ENCODE assay signal across 9 mouse cellular contexts in genomic region chr15:18832263-18832662, GRCm38 (mm10). TPM values are rescaled to one million over a fixed set of nuclear protein-coding genes. Genes with fewer than 3 reads are reported as not detected.
DNase-seq lines count a peak whose midpoint lies in the region; ATAC-seq and TF ChIP-seq lines count a peak whose summit lies in the region.
"Had no signal": no experiment of that assay in that cellular context is flagged by ENCODE, and none has a peak within 500 bp of the region (broad histone marks: within the 10 kb centered on the region; RNA-seq: fewer than 3 reads in every experiment).

No protein-coding gene starts in this region.

- no peaks in the 10 kb centered on the region for H3K27me3 ChIP-seq in forebrain, embryonic 10.5 days (ENCODE audit: poor library complexity, severe bottlenecking)
- no peaks in the 10 kb centered on the region for H3K27me3 ChIP-seq in kidney, postnatal 0 days (ENCODE audit: insufficient read depth, low read length)

- H3K4me2 ChIP-seq in kidney, postnatal 0 days (ENCODE audit: low read length), result no peak overlapping the region

- TF ChIP-seq CTCF in kidney, postnatal 0 days (IDR thresholded peaks at IDR 0.05; ENCODE audit: low read depth), result peak; percentile 85

- no peak overlapping the region for H3K4me3 ChIP-seq in forebrain, embryonic 10.5 days
- H3K4me3 ChIP-seq in kidney, postnatal 0 days (replicated peaks; ENCODE audit: low read depth, low read length), result no peak overlapping the region

- no peak overlapping the region for H3K9ac ChIP-seq in kidney, postnatal 0 days (ENCODE audit: low read depth, low read length)

- H3K27ac ChIP-seq in forebrain, embryonic 10.5 days, result no peak overlapping the region
- no peak overlapping the region for H3K27ac ChIP-seq in kidney, postnatal 0 days

- ATAC-seq in CD4-positive, CD25-positive, alpha-beta regulatory T cell, adult 4 months, result peak; percentile 77
- no peak for ATAC-seq in kidney, postnatal 0 days (replicated peaks; ENCODE audit: low FRiP score, low read depth)
- ATAC-seq in megakaryocyte progenitor cell, adult 5-6 weeks (replicated peaks; ENCODE audit: poor library complexity), result peak; percentile 93
- ATAC-seq in erythroid progenitor cell, adult 5-6 weeks (replicated peaks; ENCODE audit: low FRiP score, poor library complexity, severe bottlenecking), result no peak

- DNase-seq in heart, postnatal 4 days, result peak; percentile 35
- DNase-seq in heart, adult 9 months (ENCODE audit: low spot score in 2 of 2), result no peak
- peak; percentile 88 for DNase-seq in brain, adult 2 months (ENCODE audit: low read depth, low spot score)
- DNase-seq in forebrain, embryonic 10.5 days (ENCODE audit: extremely low spot score, low spot score), result peak; percentile 25
- DNase-seq in kidney, postnatal 0 days (ENCODE audit: low spot score), result peak; percentile 78

- H3K9me3 ChIP-seq in forebrain, embryonic 10.5 days, result no peaks in the 10 kb centered on the region
- no peaks in the 10 kb centered on the region for H3K9me3 ChIP-seq in kidney, postnatal 0 days (replicated peaks; ENCODE audit: low read length)

- no peaks in the 10 kb centered on the region for H3K4me1 ChIP-seq in forebrain, embryonic 10.5 days
- no peaks in the 10 kb centered on the region for H3K4me1 ChIP-seq in kidney, postnatal 0 days (replicated peaks; ENCODE audit: insufficient read depth, low read length)

- no peaks in the 10 kb centered on the region for H3K36me3 ChIP-seq in forebrain, embryonic 10.5 days (replicated peaks)
- no peaks in the 10 kb centered on the region for H3K36me3 ChIP-seq in kidney, postnatal 0 days (ENCODE audit: insufficient read depth, low read length)

- 30% methylated on average over 4 of the region's 4 CpGs for WGBS in forebrain, embryonic 10.5 days
- 17% methylated on average over 4 of the region's 4 CpGs for WGBS in kidney, postnatal 0 days

RNA-seq across cellular contexts. Expression of gene Cdh10, which starts 13.5 kb away (rescaled TPM):
- total RNA-seq in heart, postnatal 4 days (2021), result under 1 TPM; 0.24 to 0.32 TPM
- not detected for polyA plus RNA-seq in CD4-positive, CD25-positive, alpha-beta regulatory T cell, adult 4 months (2017; shearing (Covaris generic))
- polyA plus RNA-seq in forebrain, embryonic 10.5 days (2016; fragmentation: Nextera tagmentation; extraction: Ambion mirVana), result 1.6 and 2.2 TPM in 2 replicates
- polyA plus RNA-seq in kidney, postnatal 0 days (2015; fragmentation: Nextera tagmentation; extraction: Ambion mirVana), result 0.22 and 0.34 TPM in 2 replicates
- total RNA-seq in megakaryocyte progenitor cell, adult 5-6 weeks (2015), result not detected in 2 replicates
- not detected in 2 replicates for total RNA-seq in megakaryocyte progenitor cell, adult 5-6 weeks (2017)
- total RNA-seq in erythroid progenitor cell, adult 5-6 weeks (2015; ENCODE audit: low replicate concordance), result not detected in 2 replicates
- total RNA-seq in erythroid progenitor cell, adult 5-6 weeks (2017; ENCODE audit: low replicate concordance), result not detected in 2 replicates
- polyA plus RNA-seq: small intestine, adult 2 months had no signal

Comparison
In these comparisons a context has a peak if more than half of its experiments do, and no peak if none do; other contexts are left out.
1. DNase-seq: peak in heart, postnatal 4 days (single experiment), brain, adult 2 months (single experiment), forebrain, embryonic 10.5 days (single experiment) and kidney, postnatal 0 days (single experiment); none in heart, adult 9 months (0 of 2).
2. ATAC-seq: peak in CD4-positive, CD25-positive, alpha-beta regulatory T cell, adult 4 months (single experiment) and megakaryocyte progenitor cell, adult 5-6 weeks (single experiment); none in kidney, postnatal 0 days (single experiment) and erythroid progenitor cell, adult 5-6 weeks (single experiment).